8 mouse cellular contexts compared by ENCODE assay signal in the genomic region with DNA sequence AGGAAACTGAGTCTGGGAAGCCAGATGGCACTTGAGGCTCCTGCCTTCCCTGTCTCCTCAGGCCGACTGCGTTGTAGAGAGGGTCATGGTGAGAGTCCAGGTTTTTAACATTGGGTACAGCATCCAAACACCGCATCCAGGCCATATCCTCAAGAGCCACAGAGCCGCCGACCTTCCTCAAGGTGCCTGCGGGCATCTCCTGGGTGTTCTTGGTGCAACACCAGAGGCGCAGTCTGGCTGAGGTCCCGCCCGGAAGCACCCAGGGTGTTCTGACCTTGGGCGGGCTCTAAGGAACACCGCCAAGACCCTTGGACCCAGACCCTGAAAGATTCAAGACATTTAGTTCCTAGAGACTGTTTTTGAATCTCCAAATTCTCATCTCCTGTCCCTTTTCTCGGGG. TPM values are rescaled to one million over a fixed set of nuclear protein-coding genes. Genes with fewer than 3 reads are reported as not detected.
DNase-seq lines count a peak whose midpoint lies in the region; ATAC-seq lines count a peak whose summit lies in the region.

No protein-coding gene starts in this region.

- DNase-seq in heart, adult 11 months = peak; percentile 94
- no peak for DNase-seq in heart, postnatal 4 days
- DNase-seq in urinary bladder, postnatal 14 days (ENCODE audit: low spot score) = peak; percentile 16
- no peak for DNase-seq in urinary bladder, postnatal 25 days (ENCODE audit: low spot score)
- no peak for DNase-seq in MN1 (ENCODE audit: low spot score)
- DNase-seq in gastrocnemius, adult 8-10 months (ENCODE audit: low spot score in 2 of 2) = no peak
- DNase-seq in cerebellum, adult 11 months = no peak

- H3K4me1 ChIP-seq in liver, embryonic 12.5 days = peaks cover 72% of the 10 kb centered on the region

- H3K36me3 ChIP-seq in liver, embryonic 12.5 days = no peaks in the 10 kb centered on the region

- no peaks in the 10 kb centered on the region for H3K9me3 ChIP-seq in liver, embryonic 12.5 days (replicated peaks)

- H3K4me3 ChIP-seq in liver, embryonic 12.5 days = peak overlapping the region; percentile 53

- no peak overlapping the region for H3K9ac ChIP-seq in liver, embryonic 12.5 days

- no peak for ATAC-seq in liver, embryonic 12.5 days

- H3K27me3 ChIP-seq in liver, embryonic 12.5 days (replicated peaks) = peaks cover 77% of the 10 kb centered on the region

- 10% methylated on average over 12 of the region's 12 CpGs for WGBS in liver, embryonic 12.5 days (ENCODE audit: insufficient replicate concordance)

- H3K4me2 ChIP-seq in liver, embryonic 12.5 days = peak overlapping the region; percentile 74

- H3K27ac ChIP-seq in liver, embryonic 12.5 days = no peak overlapping the region

RNA-seq across cellular contexts. Expression of a gene that starts 0.4 kb away (rescaled TPM):
- total RNA-seq in heart, postnatal 4 days (2021) = 100 to 1,000 TPM; 165 to 181 TPM
- 54.1 and 54.6 TPM in 2 replicates for polyA plus RNA-seq in liver, embryonic 12.5 days (2016; fragmentation: Nextera tagmentation; extraction: Ambion mirVana)
- total RNA-seq in gastrocnemius, adult 8-10 months (2022) = 1 to 10 TPM; 2.8 to 8.5 (median 5.7) TPM

RNA-seq across cellular contexts. Expression of a gene that starts 5.3 kb away (rescaled TPM):
- total RNA-seq in heart, postnatal 4 days (2021) = 1 to 10 TPM; 9.4 to 9.8 TPM
- polyA plus RNA-seq in liver, embryonic 12.5 days (2016; fragmentation: Nextera tagmentation; extraction: Ambion mirVana) = 19.4 and 20.9 TPM in 2 replicates
- 1 to 10 TPM; 2.1 to 2.7 (median 2.5) TPM for total RNA-seq in gastrocnemius, adult 8-10 months (2022)

RNA-seq across cellular contexts. Expression of a gene that starts 40.5 kb away (rescaled TPM):
- total RNA-seq in heart, postnatal 4 days (2021) = 10 to 100 TPM; 29.3 to 32.6 TPM
- polyA plus RNA-seq in liver, embryonic 12.5 days (2016; fragmentation: Nextera tagmentation; extraction: Ambion mirVana) = 28.4 and 28.5 TPM in 2 replicates
- total RNA-seq in gastrocnemius, adult 8-10 months (2022) = 10 to 100 TPM; 11.4 to 19.6 (median 16.3) TPM

RNA-seq across cellular contexts. Expression of a gene that starts 40.5 kb away (rescaled TPM):
- 10 to 100 TPM; 40.0 to 42.1 TPM for total RNA-seq in heart, postnatal 4 days (2021)
- polyA plus RNA-seq in liver, embryonic 12.5 days (2016; fragmentation: Nextera tagmentation; extraction: Ambion mirVana) = 36.3 and 36.5 TPM in 2 replicates
- 10 to 100 TPM; 36.2 to 40.8 (median 38.9) TPM for total RNA-seq in gastrocnemius, adult 8-10 months (2022)

Comparison
In these comparisons a context has a peak if more than half of its experiments do, and no peak if none do; other contexts are left out.
1. DNase-seq: peak in heart, adult 11 months (single experiment) and urinary bladder, postnatal 14 days (single experiment); none in heart, postnatal 4 days (single experiment), urinary bladder, postnatal 25 days (single experiment), MN1 (single experiment), gastrocnemius, adult 8-10 months (0 of 2) and cerebellum, adult 11 months (single experiment).
2. RNA of a gene that starts 0.4 kb away (total RNA-seq): 165 to 181 TPM in heart, postnatal 4 days; 2.8 to 8.5 TPM in gastrocnemius, adult 8-10 months; every median in the first group is over 10 times any median in the second.